Mouse (Mus musculus) intestine, embryonic 14.5 days (tissue): ENCODE measurements around the gene Tppp3. TPM values are rescaled to one million over a fixed set of nuclear protein-coding genes. Genes with fewer than 3 reads are reported as not detected.

Source experiments
- ATAC-seq: fragments of 200-750 bp; cut with Nextera tagmentation; replicated peaks from 2 replicates; pipeline ENCODE4 v1.8.0; 2017; ENCODE audit warnings: low read depth, moderate number of reproducible peaks, moderate TSS enrichment, moderate library complexity; ENCODE audit not compliant: low FRiP score, low TSS enrichment
- DNase-seq: peaks from one replicate; pipeline ENCODE4 v3.0.0-alpha.2; 2018; ENCODE audit warnings: low spot score
- H3K27ac ChIP-seq: fragments of 300-500 bp; sonication (generic); 2 replicates; pipeline ENCODE4 v1.5.1; 2014; ENCODE audit warnings: low read depth, mild to moderate bottlenecking, control low read depth
- H3K27me3 ChIP-seq: fragments of 300-500 bp; sonication (generic); replicated peaks from 2 replicates; pipeline ENCODE4 v1.6.1; 2014; ENCODE audit warnings: low read length, control low read depth; ENCODE audit not compliant: control insufficient read depth, insufficient read depth
- H3K36me3 ChIP-seq: fragments of 300-500 bp; sonication (generic); 2 replicates; pipeline ENCODE4 v1.6.1; 2014; ENCODE audit warnings: low read length, control low read depth; ENCODE audit not compliant: control insufficient read depth, insufficient read depth
- H3K4me1 ChIP-seq: fragments of 300-500 bp; sonication (generic); replicated peaks from 2 replicates; pipeline ENCODE4 v1.6.1; 2014; ENCODE audit warnings: low read length, control low read depth, mixed read lengths; ENCODE audit not compliant: control insufficient read depth, insufficient read depth
- H3K4me2 ChIP-seq: fragments of 300-500 bp; sonication (generic); 2 replicates; pipeline ENCODE4 v1.6.1; 2014; ENCODE audit warnings: low read length
- H3K4me3 ChIP-seq: fragments of 300-500 bp; sonication (generic); 2 replicates; pipeline ENCODE4 v1.5.1; 2014; ENCODE audit warnings: low read depth, low read length, control low read depth, mixed read lengths
- H3K9ac ChIP-seq: fragments of 300-500 bp; sonication (generic); 2 replicates; pipeline ENCODE4 v1.6.1; 2014; ENCODE audit warnings: mild to moderate bottlenecking, low read length
- H3K9me3 ChIP-seq: fragments of 300-500 bp; sonication (generic); 2 replicates; pipeline ENCODE4 v1.6.1; 2016; ENCODE audit warnings: low read length, control low read depth; ENCODE audit not compliant: control insufficient read depth
- WGBS: fragments of 180-500 bp; shearing (Covaris S2); extraction: QIAGEN DNeasy Blood & Tissue Kit; methylation state at CpG from one replicate; pipeline ENCODE4 v1.1.7; 2014; 5-methylcytosine and 5-hydroxymethylcytosine counted together
- polyA plus RNA-seq: library from polyadenylated mRNA; unstranded; fragments of >200 nt; fragmentation: Nextera tagmentation; extraction: Ambion mirVana; gene quantifications from 2 replicates; pipeline ENCODE4 v1.2.1, GENCODE M21; 2014

Gene Tppp3
- polyA plus RNA-seq, 1 experiment from 2014 or later, result 36.2 TPM

DNA sequence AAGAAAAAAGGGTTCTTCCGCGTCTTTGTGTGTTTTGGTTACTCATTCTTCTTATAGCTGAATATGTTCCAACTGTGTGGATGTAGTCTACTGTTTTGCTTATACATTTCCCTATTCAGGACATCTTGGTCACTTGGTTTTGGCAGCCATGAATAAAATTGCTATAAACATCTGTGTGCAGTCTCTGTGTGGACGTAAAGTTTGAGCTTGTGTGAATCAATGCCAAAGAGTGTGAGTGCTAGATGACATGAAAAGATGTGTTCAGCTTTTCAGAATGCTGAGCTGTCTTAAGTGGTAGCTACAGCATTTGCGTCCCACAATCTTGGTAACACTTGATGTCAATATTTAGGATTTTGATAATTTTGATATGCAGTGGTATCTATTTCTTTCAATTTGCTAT lies 51.5 kb downstream of the Tppp3 start:
- 78% methylated on average over 4 of the region's 4 CpGs for WGBS
- no peak overlapping the region for H3K4me2 ChIP-seq
- H3K4me1 ChIP-seq, result no peaks in the 10 kb centered on the region
- H3K36me3 ChIP-seq, result no peaks in the 10 kb centered on the region
- DNase-seq, result no peak
- H3K9me3 ChIP-seq, result no peaks in the 10 kb centered on the region
- no peak overlapping the region for H3K27ac ChIP-seq
- no peak for ATAC-seq
- no peak overlapping the region for H3K4me3 ChIP-seq
- no peak overlapping the region for H3K9ac ChIP-seq
- peaks cover 9% of the 10 kb centered on the region; the same call in 1 of the 2 replicates for H3K27me3 ChIP-seq

DNA sequence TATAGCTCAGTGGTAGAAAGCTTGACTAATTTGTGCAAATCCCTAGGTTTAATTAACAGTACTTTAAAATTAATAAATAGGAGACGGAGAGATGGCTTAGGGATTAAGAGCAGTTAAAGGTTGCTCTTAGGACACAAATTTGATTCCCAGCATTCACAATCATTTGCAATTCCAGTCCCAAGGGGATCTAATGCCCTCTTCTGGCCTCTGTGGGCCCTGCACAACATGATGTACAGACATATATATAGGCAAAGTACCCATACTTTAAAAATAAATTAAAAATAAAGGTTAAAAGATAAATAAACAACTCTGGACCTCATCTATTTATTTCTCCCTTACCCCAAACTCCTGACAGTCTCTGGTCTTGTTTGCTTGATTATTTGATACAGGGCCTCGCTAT lies 52.3 kb downstream of the Tppp3 start:
- DNase-seq (no peak), ATAC-seq (no peak)
- no peaks in the 10 kb centered on the region for H3K9me3 ChIP-seq
- peaks cover 17% of the 10 kb centered on the region for H3K27me3 ChIP-seq
- no peak overlapping the region for H3K9ac ChIP-seq
- 70% methylated on average over 2 of the region's 2 CpGs for WGBS
- no peak overlapping the region for H3K4me3 ChIP-seq
- no peak overlapping the region for H3K27ac ChIP-seq
- H3K4me1 ChIP-seq, result no peaks in the 10 kb centered on the region
- no peak overlapping the region for H3K4me2 ChIP-seq
- no peaks in the 10 kb centered on the region for H3K36me3 ChIP-seq

Other genes starting within 250 kb of the Tppp3 start
- gene D230025D16Rik, start 246.4 kb downstream of the Tppp3 start, polyA plus RNA-seq, result 29.5 and 29.8 TPM in 2 replicates
- gene B3gnt9, start 216.4 kb downstream of the Tppp3 start, polyA plus RNA-seq, result 19.1 and 20.3 TPM in 2 replicates
- gene Tradd, start 206.9 kb downstream of the Tppp3 start, polyA plus RNA-seq, result 26.2 and 26.8 TPM in 2 replicates
- 4.5 and 4.9 TPM in 2 replicates for gene Fbxl8, start 206.9 kb downstream of the Tppp3 start, polyA plus RNA-seq
- gene Hsf4, start 201.7 kb downstream of the Tppp3 start, polyA plus RNA-seq, result 0.35 TPM in 1 of 2 replicates, not detected in the other
- 1.3 and 1.4 TPM in 2 replicates for gene Nol3, start 195.4 kb downstream of the Tppp3 start, polyA plus RNA-seq
- 9.1 and 11.7 TPM in 2 replicates for gene 4931428F04Rik, start 181.7 kb downstream of the Tppp3 start, polyA plus RNA-seq
- 9.8 and 10.1 TPM in 2 replicates for gene Exoc3l, start 175.4 kb downstream of the Tppp3 start, polyA plus RNA-seq
- 114 and 119 TPM in 2 replicates for gene E2f4, start 173.9 kb downstream of the Tppp3 start, polyA plus RNA-seq
- gene Elmo3, start 165.9 kb downstream of the Tppp3 start, polyA plus RNA-seq, result 16.8 and 17.7 TPM in 2 replicates
- 1.9 and 2.3 TPM in 2 replicates for gene Lrrc29, start 145.2 kb downstream of the Tppp3 start, polyA plus RNA-seq
- gene Tmem208, start 145.2 kb downstream of the Tppp3 start, polyA plus RNA-seq, result 136 and 138 TPM in 2 replicates
- gene Fhod1, start 123.6 kb downstream of the Tppp3 start, polyA plus RNA-seq, result 3.2 and 3.5 TPM in 2 replicates
- 1.5 and 2.3 TPM in 2 replicates for gene Slc9a5, start 122.7 kb downstream of the Tppp3 start, polyA plus RNA-seq
- gene Plekhg4, start 98.3 kb downstream of the Tppp3 start, polyA plus RNA-seq, result 0.19 and 0.27 TPM in 2 replicates
- gene Kctd19, start 58.0 kb downstream of the Tppp3 start, polyA plus RNA-seq, result 0.11 TPM in 1 of 2 replicates, not detected in the other
- 0.11 and 0.16 TPM in 2 replicates for gene Lrrc36, start 58.0 kb downstream of the Tppp3 start, polyA plus RNA-seq
- gene Zdhhc1, start 25.4 kb upstream of the Tppp3 start, polyA plus RNA-seq, result 25.0 and 25.2 TPM in 2 replicates
- 3.1 and 3.8 TPM in 2 replicates for gene Hsd11b2, start 47.2 kb upstream of the Tppp3 start, polyA plus RNA-seq
- gene Atp6v0d1, start 94.5 kb upstream of the Tppp3 start, polyA plus RNA-seq, result 72.7 and 78.5 TPM in 2 replicates
- gene Ripor1, start 133.7 kb upstream of the Tppp3 start, polyA plus RNA-seq, result 19.1 and 20.2 TPM in 2 replicates
- gene Ctcf, start 165.0 kb upstream of the Tppp3 start, polyA plus RNA-seq, result 93.3 and 95.1 TPM in 2 replicates
- 1.1 and 1.5 TPM in 2 replicates for gene Agrp, start 165.9 kb upstream of the Tppp3 start, polyA plus RNA-seq
- gene Carmil2, start 214.7 kb upstream of the Tppp3 start, polyA plus RNA-seq, result 1.0 and 1.1 TPM in 2 replicates
- gene Acd, start 229.6 kb upstream of the Tppp3 start, polyA plus RNA-seq, result 56.9 and 61.8 TPM in 2 replicates
- 16.0 and 17.5 TPM in 2 replicates for gene Pard6a, start 229.6 kb upstream of the Tppp3 start, polyA plus RNA-seq
- gene 4933405L10Rik, start 236.1 kb upstream of the Tppp3 start, polyA plus RNA-seq, result not detected in 2 replicates
- gene Enkd1, start 236.7 kb upstream of the Tppp3 start, polyA plus RNA-seq, result 22.6 and 23.2 TPM in 2 replicates